Mouse (Mus musculus) liver, postnatal 0 days (tissue): ENCODE measurements around the gene Cyp2d26.

Source experiments
- CTCF ChIP-seq: sonication (generic); IDR thresholded peaks from 2 replicates; pipeline ENCODE4 v1.5.1; 2016; ENCODE audit warnings: antibody characterized with exemption, low read depth
- EP300 ChIP-seq: IDR thresholded peaks from 2 replicates; pipeline ENCODE4 v1.6.1; 2016; ENCODE audit warnings: antibody characterized with exemption, low read depth, mild to moderate bottlenecking

GRCm38 (mm10) chr15:82814321-82814720 is 20.2 kb upstream of the Cyp2d26 start:
- TF ChIP-seq CTCF, result no peak
- no peak for TF ChIP-seq EP300
